Mouse (Mus musculus) kidney, postnatal 0 days (tissue): ENCODE results near the gene Gpatch3. TPM values are rescaled to one million over a fixed set of nuclear protein-coding genes. Genes with fewer than 3 reads are reported as not detected.

ENCODE experiments used
- ATAC-seq: fragments of 200-750 bp; cut with Nextera tagmentation; replicated peaks from 2 replicates; pipeline ENCODE4 v1.8.0; 2017; ENCODE audit warnings: low read depth, moderate number of reproducible peaks, moderate TSS enrichment, moderate library complexity; ENCODE audit not compliant: low FRiP score
- DNase-seq: peaks from one replicate; pipeline ENCODE4 v3.0.0-alpha.2; 2016; ENCODE audit warnings: low spot score
- H3K27ac ChIP-seq: fragments of 300-500 bp; sonication (generic); 2 replicates; pipeline ENCODE4 v1.5.1; 2014; ENCODE audit warnings: mild to moderate bottlenecking
- H3K27me3 ChIP-seq: fragments of 300-500 bp; sonication (generic); 2 replicates; pipeline ENCODE4 v1.6.1; 2014; ENCODE audit warnings: low read length, mixed read lengths; ENCODE audit not compliant: insufficient read depth
- H3K36me3 ChIP-seq: fragments of 300-500 bp; sonication (generic); 2 replicates; pipeline ENCODE4 v1.6.1; 2014; ENCODE audit warnings: low read length, mixed read lengths; ENCODE audit not compliant: insufficient read depth
- H3K4me1 ChIP-seq: fragments of 300-500 bp; sonication (generic); replicated peaks from 2 replicates; pipeline ENCODE4 v1.6.1; 2014; ENCODE audit warnings: antibody characterized with exemption, low read length, mixed read lengths; ENCODE audit not compliant: insufficient read depth
- H3K4me2 ChIP-seq: fragments of 300-500 bp; sonication (generic); 2 replicates; pipeline ENCODE4 v1.6.1; 2014; ENCODE audit warnings: mild to moderate bottlenecking, low read length, moderate library complexity, mixed read lengths
- H3K4me3 ChIP-seq: fragments of 300-500 bp; sonication (generic); replicated peaks from 2 replicates; pipeline ENCODE4 v1.5.1; 2014; ENCODE audit warnings: low read depth, low read length
- H3K9ac ChIP-seq: fragments of 300-500 bp; sonication (generic); 2 replicates; pipeline ENCODE4 v1.6.1; 2014; ENCODE audit warnings: low read depth, low read length
- H3K9me3 ChIP-seq: fragments of 300-500 bp; sonication (generic); replicated peaks from 2 replicates; pipeline ENCODE4 v1.6.1; 2016; ENCODE audit warnings: low read length, inconsistent platforms, mixed read lengths
- CTCF ChIP-seq: IDR thresholded peaks from 2 replicates; pipeline ENCODE4 v1.5.1; 2016; ENCODE audit warnings: antibody characterized with exemption, low read depth, mild to moderate bottlenecking, moderate library complexity
- WGBS: fragments of 180-500 bp; shearing (Covaris S2); extraction: QIAGEN DNeasy Blood & Tissue Kit; methylation state at CpG from one replicate; pipeline ENCODE4 v1.1.7; 2014; 5-methylcytosine and 5-hydroxymethylcytosine counted together
- polyA plus RNA-seq: library from polyadenylated mRNA; unstranded; fragments of >200 nt; fragmentation: Nextera tagmentation; extraction: Ambion mirVana; gene quantifications from 2 replicates; pipeline ENCODE4 v1.2.1, GENCODE M21; 2015

Gpatch3 gene
- polyA plus RNA-seq, 1 experiment from 2014 or later, result 8.2 TPM

DNA sequence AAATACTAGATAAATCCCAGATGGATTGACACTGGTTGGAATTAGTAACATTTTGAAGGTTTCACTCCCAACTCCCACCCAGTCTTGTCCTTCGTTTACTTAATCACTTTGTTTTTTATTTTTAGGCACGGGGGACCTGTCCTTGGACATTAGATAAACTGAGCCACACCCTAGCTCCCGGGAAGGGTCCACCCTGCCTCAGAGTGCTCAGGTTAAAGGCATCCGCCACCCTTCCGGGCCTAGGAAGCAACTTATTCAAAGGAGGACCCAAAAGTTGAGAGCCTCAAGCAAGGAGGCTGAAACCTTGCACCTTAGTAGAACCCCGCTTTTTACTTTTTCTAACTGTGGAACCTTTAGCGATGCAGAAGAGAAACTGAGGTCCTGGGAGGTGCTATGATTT, 24.6 kb downstream of the Gpatch3 start:
- Histone ChIP-seq H3K4me2 (peak overlapping the region; percentile 63), H3K27ac (peak overlapping the region; percentile 1), H3K27me3 (peaks cover 6% of the 10 kb centered on the region; the same call in 1 of the 2 replicates), H3K36me3 (peaks cover 6% of the 10 kb centered on the region; the same call in 1 of the 2 replicates), H3K4me1 (0 out of 2 replicates have a peak, but pooled peaks cover 7% of the 10 kb centered on the region), H3K9me3 (no peaks in the 10 kb centered on the region), H3K4me3 (peak overlapping the region; percentile 36), H3K9ac (peak overlapping the region; percentile 45)
- ATAC-seq (no peak), DNase-seq (no peak)
- 17% methylated on average over 7 of the region's 7 CpGs for WGBS
- TF ChIP-seq CTCF, result no peak

DNA sequence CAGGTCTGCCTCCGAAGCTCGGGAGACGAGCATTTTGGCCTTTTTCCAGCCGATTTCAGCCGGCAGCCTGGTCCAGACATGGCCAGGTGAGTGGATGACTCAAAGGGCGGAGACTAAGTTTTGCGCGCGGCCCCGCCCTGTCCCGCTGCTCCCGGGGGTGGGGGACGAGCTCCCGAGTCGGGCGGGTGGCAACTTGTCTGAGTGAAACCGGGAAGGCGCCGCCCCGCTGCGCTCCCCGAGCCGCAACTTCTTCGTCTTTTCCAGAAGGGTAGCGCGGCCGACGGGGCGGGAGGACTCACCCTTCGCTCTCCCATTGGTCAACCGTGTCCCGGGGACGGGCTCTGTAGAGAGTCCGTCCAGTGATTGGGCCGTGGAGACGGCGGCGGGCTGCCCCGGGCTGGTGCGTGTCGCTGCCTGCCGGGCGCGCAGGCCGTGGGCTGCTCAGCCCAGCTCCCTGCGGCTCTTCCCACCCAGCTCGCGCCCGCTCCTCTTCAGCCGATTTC, 25.1 kb downstream of the Gpatch3 start:
- H3K36me3 ChIP-seq, result peaks cover 7% of the 10 kb centered on the region; the same call in 1 of the 2 replicates

DNA sequence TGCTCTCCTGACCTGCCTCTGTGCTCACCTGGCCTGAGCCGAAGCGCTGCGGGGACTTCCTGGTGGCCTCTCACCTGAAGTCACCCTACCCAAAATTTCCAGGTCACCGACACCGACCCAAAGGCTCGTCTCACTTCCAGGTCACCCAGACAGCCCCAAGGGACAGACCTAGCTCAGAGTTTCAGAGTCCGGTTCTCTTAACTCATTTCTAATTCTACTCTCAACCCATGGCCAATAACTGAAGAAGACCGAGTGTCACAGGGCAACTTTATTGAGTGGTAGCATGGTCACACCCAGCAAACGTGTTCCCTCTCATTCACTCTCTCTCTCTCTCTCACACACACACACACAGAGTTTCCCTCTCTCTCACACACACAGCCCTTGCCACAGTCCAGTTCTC, 25.8 kb downstream of the Gpatch3 start:
- DNase-seq (no peak), ATAC-seq (no peak)
- 9% methylated on average over 9 of the region's 9 CpGs for WGBS
- peak overlapping the region; percentile 63 for H3K4me2 ChIP-seq
- H3K9me3 ChIP-seq, result no peaks in the 10 kb centered on the region
- peak overlapping the region; percentile 45 for H3K9ac ChIP-seq
- peaks cover 6% of the 10 kb centered on the region; the same call in 1 of the 2 replicates for H3K27me3 ChIP-seq
- peaks cover 10% of the 10 kb centered on the region; the same call in 1 of the 2 replicates for H3K36me3 ChIP-seq
- H3K4me3 ChIP-seq, result peak overlapping the region; percentile 36
- peak overlapping the region; percentile 19; the same call in 1 of the 2 replicates for H3K27ac ChIP-seq
- no peak for TF ChIP-seq CTCF
- H3K4me1 ChIP-seq, result 0 out of 2 replicates have a peak, but pooled peaks cover 7% of the 10 kb centered on the region

More for the DNA sequence above, 25.1 kb downstream of the Gpatch3 start:
- DNase-seq (peak; percentile 93), ATAC-seq (peak; percentile 91)
- Histone ChIP-seq H3K9ac (peak overlapping the region; percentile 45), H3K9me3 (no peaks in the 10 kb centered on the region), H3K4me2 (peak overlapping the region; percentile 63), H3K27me3 (peaks cover 6% of the 10 kb centered on the region; the same call in 1 of the 2 replicates), H3K27ac (peak overlapping the region; percentile 19), H3K4me3 (peak overlapping the region; percentile 36), H3K4me1 (0 out of 2 replicates have a peak, but pooled peaks cover 7% of the 10 kb centered on the region)
- 1% methylated on average over 50 of the region's 50 CpGs for WGBS
- no peak for TF ChIP-seq CTCF

DNA sequence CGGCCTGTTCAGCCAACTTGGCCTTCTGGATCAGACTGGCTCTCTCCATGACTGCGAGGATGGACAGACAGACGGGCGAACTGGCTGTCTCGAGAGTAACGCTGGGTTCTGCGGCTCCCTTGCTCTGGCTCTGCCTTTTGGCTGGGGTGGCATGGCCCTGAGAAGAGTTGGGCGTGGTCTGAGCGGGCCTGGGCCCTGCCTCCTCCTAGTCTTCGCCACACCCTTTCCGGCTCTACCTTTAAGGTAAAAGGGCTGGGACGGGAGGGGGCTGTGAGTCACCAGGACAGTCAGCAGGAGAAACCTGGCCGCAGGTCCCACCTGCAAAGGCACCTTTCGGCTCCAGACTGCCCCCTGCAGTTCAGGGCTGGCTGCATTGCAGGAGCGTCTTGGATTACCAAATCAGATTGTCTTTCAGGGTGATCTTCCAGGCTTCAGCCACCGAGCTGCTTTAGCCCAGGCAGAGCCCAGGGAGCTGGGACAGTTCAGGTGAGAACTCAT, 27.2 kb downstream of the Gpatch3 start, which contains the start of gene Sfn:
Gene Sfn (minus strand): TSS at position 448 of the 498 bp plus-strand sequence.
- peak; percentile 72 for TF ChIP-seq CTCF
- 0 out of 2 replicates have a peak, but pooled peaks cover 7% of the 10 kb centered on the region for H3K4me1 ChIP-seq
- peak; percentile 70 for ATAC-seq
- H3K9me3 ChIP-seq, result no peaks in the 10 kb centered on the region
- peak; percentile 61 for DNase-seq
- 3% methylated on average over 16 of the region's 16 CpGs for WGBS
- no peak within 1 kb of the TSS for H3K27ac ChIP-seq
- peaks cover 6% of the 10 kb centered on the region; the same call in 1 of the 2 replicates for H3K27me3 ChIP-seq
- peaks cover 16% of the 10 kb centered on the region for H3K36me3 ChIP-seq
- H3K4me2 ChIP-seq, result peak within 1 kb of the TSS; percentile 52
- H3K9ac ChIP-seq, result 0 out of 2 replicates have a peak within 1 kb of the TSS, but pooled peaks have one; percentile 13
- peak within 1 kb of the TSS; percentile 30; the same call in 1 of the 2 replicates for H3K4me3 ChIP-seq

DNA sequence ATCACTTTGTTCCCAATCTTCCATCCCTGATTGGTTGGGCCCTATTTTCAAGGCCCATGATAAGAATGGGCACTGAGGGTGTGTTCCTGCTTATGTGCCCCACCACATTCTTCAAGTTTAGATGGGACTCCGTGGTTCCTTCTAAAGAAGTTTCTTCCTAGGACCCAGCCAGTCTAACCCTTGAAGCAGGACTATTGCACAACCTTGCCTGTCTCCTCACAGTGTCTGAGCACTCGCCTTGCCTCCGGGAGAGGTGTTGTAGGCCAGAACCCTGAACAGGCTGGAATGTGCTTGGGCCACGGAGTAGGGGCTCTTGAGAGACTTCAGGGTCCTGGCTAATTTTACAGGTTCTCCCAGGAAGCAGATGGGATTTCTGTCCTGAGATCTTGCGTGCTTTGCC, 28.5 kb downstream of the Gpatch3 start:
- Histone ChIP-seq H3K9me3 (no peaks in the 10 kb centered on the region), H3K27me3 (peaks cover 6% of the 10 kb centered on the region; the same call in 1 of the 2 replicates), H3K4me1 (0 out of 2 replicates have a peak, but pooled peaks cover 7% of the 10 kb centered on the region), H3K9ac (no peak overlapping the region), H3K27ac (no peak overlapping the region), H3K4me3 (no peak overlapping the region), H3K36me3 (peaks cover 16% of the 10 kb centered on the region), H3K4me2 (no peak overlapping the region)
- no peak for TF ChIP-seq CTCF
- 88% methylated on average over 5 of the region's 5 CpGs for WGBS
- ATAC-seq (no peak), DNase-seq (no peak)

DNA sequence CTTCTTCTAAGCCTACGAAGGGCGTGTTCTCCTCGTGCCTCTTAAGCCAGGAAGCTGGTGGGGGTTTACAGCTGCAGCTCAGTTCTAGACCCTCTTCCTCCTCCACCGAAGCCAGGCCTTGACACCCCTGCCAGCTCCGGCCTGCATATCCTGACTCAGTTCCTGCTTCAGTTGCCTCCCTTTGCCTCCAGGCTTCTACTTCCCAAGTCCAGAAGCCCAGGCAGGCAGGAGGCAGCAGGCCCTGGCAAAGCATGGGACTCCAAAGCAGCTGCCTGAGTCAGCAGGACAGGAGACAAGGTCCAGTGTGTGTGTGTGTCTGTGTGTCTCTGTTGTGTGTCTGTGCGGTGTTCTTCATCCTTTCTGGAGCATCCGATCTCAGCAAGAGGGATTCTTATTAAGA, 29.6 kb downstream of the Gpatch3 start:
- Histone ChIP-seq H3K4me1 (0 out of 2 replicates have a peak, but pooled peaks cover 7% of the 10 kb centered on the region), H3K4me3 (no peak overlapping the region), H3K27me3 (peaks cover 6% of the 10 kb centered on the region; the same call in 1 of the 2 replicates), H3K4me2 (no peak overlapping the region), H3K9me3 (no peaks in the 10 kb centered on the region), H3K36me3 (peaks cover 22% of the 10 kb centered on the region), H3K27ac (no peak overlapping the region), H3K9ac (no peak overlapping the region)
- WGBS, result 87% methylated on average over 7 of the region's 7 CpGs
- TF ChIP-seq CTCF, result no peak
- ATAC-seq, result no peak
- no peak for DNase-seq
